Mouse (Mus musculus) thymus, postnatal 25 days (tissue): ENCODE results near the gene Zfp553.
A peak's percentile ranks its signal among the peaks of the same experiment; 100 is the strongest.

Source experiments
- DNase-seq: peaks from one replicate; pipeline ENCODE4 v3.0.0; 2022

Zfp553 gene

GRCm38 (mm10) chr7:127232622-127233367 lies at the start of gene Zfp553, which contains the start of gene Sept1:
Gene Zfp553 (plus strand): TSS chr7:127233061.
Gene Sept1 (minus strand): TSS chr7:127233130.
- peak; percentile 88 for DNase-seq

- DNase-seq = no peak
Measured at GRCm38 (mm10) chr7:127183345-127183744, 49.5 kb upstream of the Zfp553 start.

- peak; percentile 47 for DNase-seq
Measured at GRCm38 (mm10) chr7:127183828-127184227, 49.0 kb upstream of the Zfp553 start.

GRCm38 (mm10) chr7:127184720-127185119 lies 48.1 kb upstream of the Zfp553 start:
- DNase-seq = no peak

GRCm38 (mm10) chr7:127185601-127186000 lies 47.3 kb upstream of the Zfp553 start:
- DNase-seq = peak; percentile 37

GRCm38 (mm10) chr7:127187351-127187750 lies 45.5 kb upstream of the Zfp553 start:
- no peak for DNase-seq

GRCm38 (mm10) chr7:127188305-127189276 lies 44.3 kb upstream of the Zfp553 start:
- peak; percentile 66 for DNase-seq

- DNase-seq = no peak
Measured at GRCm38 (mm10) chr7:127190672-127191071, 42.2 kb upstream of the Zfp553 start.

GRCm38 (mm10) chr7:127192989-127193388 lies 39.9 kb upstream of the Zfp553 start:
- DNase-seq = no peak

- no peak for DNase-seq
Measured at GRCm38 (mm10) chr7:127194011-127194632, 38.7 kb upstream of the Zfp553 start.

GRCm38 (mm10) chr7:127194633-127195029 lies 38.2 kb upstream of the Zfp553 start:
- DNase-seq = no peak

- DNase-seq = peak; percentile 93
Measured at GRCm38 (mm10) chr7:127195544-127196295, 37.1 kb upstream of the Zfp553 start, which contains the start of gene Cd2bp2. Gene Cd2bp2 (minus strand): TSS chr7:127196050.

- DNase-seq = no peak
Measured at GRCm38 (mm10) chr7:127196484-127196883, 36.4 kb upstream of the Zfp553 start.

GRCm38 (mm10) chr7:127206606-127207005 lies 26.3 kb upstream of the Zfp553 start:
- no peak for DNase-seq

- DNase-seq = no peak
Measured at GRCm38 (mm10) chr7:127207374-127208294, 25.2 kb upstream of the Zfp553 start.

GRCm38 (mm10) chr7:127208295-127208552 lies 24.6 kb upstream of the Zfp553 start, which contains the start of gene Tbc1d10b:
Gene Tbc1d10b (minus strand): TSS chr7:127208468.
- no peak for DNase-seq

- peak; percentile 95 for DNase-seq
Measured at GRCm38 (mm10) chr7:127208553-127209438, 24.1 kb upstream of the Zfp553 start, which contains the start of gene Mylpf. Gene Mylpf (plus strand): TSS chr7:127208890.

GRCm38 (mm10) chr7:127209851-127210250 lies 23.0 kb upstream of the Zfp553 start:
- no peak for DNase-seq

GRCm38 (mm10) chr7:127210266-127210665 lies 22.6 kb upstream of the Zfp553 start:
- DNase-seq = peak; percentile 54
